Mouse (Mus musculus): ENCODE results near the gene Med12l. TPM values are rescaled to one million over a fixed set of nuclear protein-coding genes. Genes with fewer than 3 reads are reported as not detected.
"Not testable (repeated sequence)": the region's sequence is repeated elsewhere in the genome, so short reads cannot be mapped to it uniquely, and the experiment has no call there.

Med12l gene
- polyA plus RNA-seq, 1 experiment from 2014 or later, result 4.2 TPM

- WGBS, result 75% methylated on average over 4 of the region's 4 CpGs
- H3K4me2 ChIP-seq (ENCODE audit: low read length); H3K9ac ChIP-seq (ENCODE audit: low read length); H3K4me3 ChIP-seq (ENCODE audit: control insufficient read depth in 1 of 2, insufficient read depth in 1 of 2, low read depth in 1 of 2, low read length in 2 of 2); H3K9me3 ChIP-seq (ENCODE audit: control insufficient read depth, low read length); ATAC-seq (ENCODE audit: insufficient number of reproducible peaks, insufficient read depth, low FRiP score, low read depth); H3K36me3 ChIP-seq (ENCODE audit: control insufficient read depth, insufficient read depth, low read length); H3K27me3 ChIP-seq (ENCODE audit: control insufficient read depth, insufficient read depth, low read length): not testable (repeated sequence)
- peaks cover 7 to 19% of the 10 kb centered on the region in 2 experiments for H3K4me1 ChIP-seq (ENCODE audit: control insufficient read depth in 2 of 2, insufficient read depth in 2 of 2, low read length in 2 of 2)
- H3K27ac ChIP-seq (replicated peaks in 1 of 2; ENCODE audit: control insufficient read depth in 1 of 2, insufficient read depth in 1 of 2, low read depth in 2 of 2, low read length in 2 of 2), result peak overlapping the region in 1 of 2 experiments; percentile 20; a peak in 1 of 4 replicates
Measured at GRCm38 (mm10) chr3:59140941-59141340, 135.3 kb downstream of the Med12l start.

- WGBS, result 11% methylated on average over 8 of the region's 8 CpGs
- Histone ChIP-seq H3K9me3 (ENCODE audit: control insufficient read depth, low read length) (no peaks in the 10 kb centered on the region), H3K27ac (replicated peaks in 1 of 2; ENCODE audit: control insufficient read depth in 1 of 2, insufficient read depth in 1 of 2, low read depth in 2 of 2, low read length in 2 of 2) (peak overlapping the region; percentile 29 to 53; a peak in 3 of 4 replicates), H3K4me3 (ENCODE audit: control insufficient read depth in 1 of 2, insufficient read depth in 1 of 2, low read depth in 1 of 2, low read length in 2 of 2) (no peak overlapping the region), H3K4me2 (ENCODE audit: low read length) (peak overlapping the region; percentile 7; the same call in 1 of the 2 replicates), H3K27me3 (ENCODE audit: control insufficient read depth, insufficient read depth, low read length) (no peaks in the 10 kb centered on the region), H3K4me1 (ENCODE audit: control insufficient read depth in 2 of 2, insufficient read depth in 2 of 2, low read length in 2 of 2) (peaks cover 7 to 19% of the 10 kb centered on the region in 2 experiments), H3K36me3 (ENCODE audit: control insufficient read depth, insufficient read depth, low read length) (no peaks in the 10 kb centered on the region), H3K9ac (ENCODE audit: low read length) (no peak overlapping the region; the same call in 1 of the 2 replicates)
- ATAC-seq (ENCODE audit: insufficient number of reproducible peaks, insufficient read depth, low FRiP score, low read depth), result 0 out of 2 replicates have a peak, but pooled peaks have one; percentile 33
Measured at GRCm38 (mm10) chr3:59141507-59142305, 136.1 kb downstream of the Med12l start.

GRCm38 (mm10) chr3:59145194-59145593 is 139.6 kb downstream of the Med12l start:
- Histone ChIP-seq H3K9me3 (ENCODE audit: control insufficient read depth, low read length) (no peaks in the 10 kb centered on the region), H3K36me3 (ENCODE audit: control insufficient read depth, insufficient read depth, low read length) (no peaks in the 10 kb centered on the region), H3K9ac (ENCODE audit: low read length) (no peak overlapping the region), H3K4me2 (ENCODE audit: low read length) (no peak overlapping the region), H3K4me3 (ENCODE audit: control insufficient read depth in 1 of 2, insufficient read depth in 1 of 2, low read depth in 1 of 2, low read length in 2 of 2) (no peak overlapping the region), H3K4me1 (ENCODE audit: control insufficient read depth in 2 of 2, insufficient read depth in 2 of 2, low read length in 2 of 2) (peaks cover 7 to 16% of the 10 kb centered on the region in 2 experiments), H3K27ac (replicated peaks in 1 of 2; ENCODE audit: control insufficient read depth in 1 of 2, insufficient read depth in 1 of 2, low read depth in 2 of 2, low read length in 2 of 2) (no peak overlapping the region), H3K27me3 (ENCODE audit: control insufficient read depth, insufficient read depth, low read length) (no peaks in the 10 kb centered on the region)
- no peak for ATAC-seq (ENCODE audit: insufficient number of reproducible peaks, insufficient read depth, low FRiP score, low read depth)
- 62% methylated on average over 5 of the region's 5 CpGs for WGBS

GRCm38 (mm10) chr3:59149646-59150045 is 144.0 kb downstream of the Med12l start:
- no peak overlapping the region for H3K4me3 ChIP-seq (ENCODE audit: control insufficient read depth in 1 of 2, insufficient read depth in 1 of 2, low read depth in 1 of 2, low read length in 2 of 2)
- no peaks in the 10 kb centered on the region for H3K9me3 ChIP-seq (ENCODE audit: control insufficient read depth, low read length)
- no peaks in the 10 kb centered on the region for H3K27me3 ChIP-seq (ENCODE audit: control insufficient read depth, insufficient read depth, low read length)
- H3K4me2 ChIP-seq (ENCODE audit: low read length), result no peak overlapping the region
- H3K4me1 ChIP-seq (ENCODE audit: control insufficient read depth in 2 of 2, insufficient read depth in 2 of 2, low read length in 2 of 2), result no peaks in the 10 kb centered on the region
- no peaks in the 10 kb centered on the region for H3K36me3 ChIP-seq (ENCODE audit: control insufficient read depth, insufficient read depth, low read length)
- no peak for ATAC-seq (ENCODE audit: insufficient number of reproducible peaks, insufficient read depth, low FRiP score, low read depth)
- no peak overlapping the region for H3K27ac ChIP-seq (replicated peaks in 1 of 2; ENCODE audit: control insufficient read depth in 1 of 2, insufficient read depth in 1 of 2, low read depth in 2 of 2, low read length in 2 of 2)
- no peak overlapping the region for H3K9ac ChIP-seq (ENCODE audit: low read length)

- no peak for ATAC-seq (ENCODE audit: insufficient number of reproducible peaks, insufficient read depth, low FRiP score, low read depth)
- no peaks in the 10 kb centered on the region for H3K27me3 ChIP-seq (ENCODE audit: control insufficient read depth, insufficient read depth, low read length)
- no peaks in the 10 kb centered on the region for H3K9me3 ChIP-seq (ENCODE audit: control insufficient read depth, low read length)
- no peaks in the 10 kb centered on the region for H3K36me3 ChIP-seq (ENCODE audit: control insufficient read depth, insufficient read depth, low read length)
- H3K4me3 ChIP-seq (ENCODE audit: control insufficient read depth in 1 of 2, insufficient read depth in 1 of 2, low read depth in 1 of 2, low read length in 2 of 2), result no peak overlapping the region
- H3K4me1 ChIP-seq (ENCODE audit: control insufficient read depth in 2 of 2, insufficient read depth in 2 of 2, low read length in 2 of 2), result no peaks in the 10 kb centered on the region
- H3K27ac ChIP-seq (replicated peaks in 1 of 2; ENCODE audit: control insufficient read depth in 1 of 2, insufficient read depth in 1 of 2, low read depth in 2 of 2, low read length in 2 of 2), result no peak overlapping the region
- H3K9ac ChIP-seq (ENCODE audit: low read length), result no peak overlapping the region
- no peak overlapping the region for H3K4me2 ChIP-seq (ENCODE audit: low read length)
- WGBS, result 95% methylated on average over 2 of the region's 2 CpGs
Measured at GRCm38 (mm10) chr3:59150624-59151023, 145.0 kb downstream of the Med12l start.

- WGBS, result 57% methylated on average over 5 of the region's 5 CpGs
- Histone ChIP-seq H3K9ac (ENCODE audit: low read length) (no peak within 1 kb of the TSS), H3K4me2 (ENCODE audit: low read length) (no peak within 1 kb of the TSS), H3K27ac (replicated peaks in 1 of 2; ENCODE audit: control insufficient read depth in 1 of 2, insufficient read depth in 1 of 2, low read depth in 2 of 2, low read length in 2 of 2) (no peak within 1 kb of the TSS), H3K4me3 (ENCODE audit: control insufficient read depth in 1 of 2, insufficient read depth in 1 of 2, low read depth in 1 of 2, low read length in 2 of 2) (no peak within 1 kb of the TSS), H3K27me3 (ENCODE audit: control insufficient read depth, insufficient read depth, low read length) (no peaks in the 10 kb centered on the region), H3K36me3 (ENCODE audit: control insufficient read depth, insufficient read depth, low read length) (no peaks in the 10 kb centered on the region), H3K9me3 (ENCODE audit: control insufficient read depth, low read length) (no peaks in the 10 kb centered on the region), H3K4me1 (ENCODE audit: control insufficient read depth in 2 of 2, insufficient read depth in 2 of 2, low read length in 2 of 2) (no peaks in the 10 kb centered on the region)
- ATAC-seq (ENCODE audit: insufficient number of reproducible peaks, insufficient read depth, low FRiP score, low read depth), result no peak
Measured at GRCm38 (mm10) chr3:59153424-59153823, 147.8 kb downstream of the Med12l start, which contains the start of gene P2ry14. P2ry14 (minus strand) TSS chr3:59153618.

GRCm38 (mm10) chr3:59154888-59155287 is 149.3 kb downstream of the Med12l start:
- WGBS, result 81% methylated on average over 2 of the region's 2 CpGs
- H3K4me3 ChIP-seq (ENCODE audit: control insufficient read depth in 1 of 2, insufficient read depth in 1 of 2, low read depth in 1 of 2, low read length in 2 of 2), result no peak overlapping the region
- H3K9ac ChIP-seq (ENCODE audit: low read length), result no peak overlapping the region
- H3K4me1 ChIP-seq (ENCODE audit: control insufficient read depth in 2 of 2, insufficient read depth in 2 of 2, low read length in 2 of 2), result no peaks in the 10 kb centered on the region
- ATAC-seq (ENCODE audit: insufficient number of reproducible peaks, insufficient read depth, low FRiP score, low read depth), result no peak
- no peaks in the 10 kb centered on the region for H3K36me3 ChIP-seq (ENCODE audit: control insufficient read depth, insufficient read depth, low read length)
- no peak overlapping the region for H3K27ac ChIP-seq (replicated peaks in 1 of 2; ENCODE audit: control insufficient read depth in 1 of 2, insufficient read depth in 1 of 2, low read depth in 2 of 2, low read length in 2 of 2)
- H3K4me2 ChIP-seq (ENCODE audit: low read length), result no peak overlapping the region
- no peaks in the 10 kb centered on the region for H3K27me3 ChIP-seq (ENCODE audit: control insufficient read depth, insufficient read depth, low read length)
- no peaks in the 10 kb centered on the region for H3K9me3 ChIP-seq (ENCODE audit: control insufficient read depth, low read length)
